Mouse (Mus musculus) T-helper 1 cell (primary cell): Measurements from ENCODE around the gene Ntn3.

ENCODE experiments used
- in situ Hi-C: fragments of 300-600 bp; cut with MboI, MseI; formaldehyde crosslinking; loops from one replicate; pipeline ENCODE4 v1.15.1; 2025; ENCODE audit warnings: high pct_unique_total_duplicates

Gene Ntn3

DNA sequence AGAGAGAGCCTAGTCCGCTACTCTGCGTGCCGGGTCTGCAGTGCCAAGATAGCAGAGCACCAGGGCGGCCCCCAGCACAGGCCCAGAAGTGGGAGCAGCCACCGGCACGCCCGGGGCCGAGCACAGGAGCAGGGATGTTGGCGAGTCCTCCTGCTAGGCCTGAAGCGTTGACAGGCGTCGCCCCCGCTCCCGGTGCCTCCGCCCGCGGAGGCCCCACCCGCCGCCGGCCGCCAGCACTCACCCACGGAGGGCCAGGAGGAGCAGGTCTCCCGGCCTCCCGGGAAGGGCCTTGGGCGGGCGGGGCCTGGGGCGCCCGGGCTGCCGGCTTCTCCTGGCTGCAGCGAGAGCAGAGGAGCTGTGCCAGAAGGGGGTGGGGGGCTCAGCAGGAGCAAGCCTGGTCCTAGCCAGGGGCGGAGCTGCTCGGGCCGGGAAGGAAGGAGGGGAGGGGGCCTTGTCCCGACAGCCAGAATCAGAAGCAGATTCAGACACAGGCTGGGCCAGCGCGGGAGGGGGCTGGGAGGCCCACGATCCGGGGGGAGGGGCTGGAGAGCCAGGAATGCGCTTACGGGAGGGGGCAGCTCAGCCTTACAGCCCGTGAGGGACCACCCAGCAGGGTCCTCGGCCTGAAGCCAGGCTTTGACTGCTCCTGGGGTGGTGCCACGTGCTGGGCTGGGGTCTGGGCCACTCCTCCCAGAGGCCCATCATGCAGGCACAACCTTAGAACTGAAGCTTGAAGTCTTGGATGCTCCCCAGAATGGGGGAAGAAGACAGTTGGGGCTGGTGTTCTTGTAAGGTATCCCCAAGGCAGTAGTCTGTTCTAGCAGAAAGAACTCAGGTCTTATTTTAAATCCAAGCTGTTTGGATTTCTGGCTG is at the start of gene Ntn3:
Gene Ntn3 (minus strand): TSS at position 489 of the 873 bp plus-strand sequence.
- in situ Hi-C loops: no loop called here

DNA sequence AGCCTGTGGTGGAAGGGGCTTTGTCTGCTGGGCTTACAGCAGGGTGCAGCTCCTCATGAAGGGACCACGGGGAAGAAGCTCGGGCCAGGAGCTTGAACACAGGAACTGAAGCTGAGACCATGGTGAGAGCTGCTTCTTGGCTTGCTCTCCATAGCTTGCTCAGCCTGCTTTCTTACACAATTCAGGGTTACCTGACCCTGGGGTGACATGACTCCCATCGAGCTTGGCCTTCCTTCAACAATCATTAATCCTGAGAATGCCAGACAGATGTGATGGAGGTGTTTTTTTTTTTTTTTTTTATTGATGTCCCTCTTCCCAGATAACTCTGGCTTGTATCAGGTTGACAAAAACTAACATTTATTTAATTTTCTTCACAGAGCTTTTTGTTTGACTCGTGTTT is 49.6 kb upstream of the Ntn3 start:
- in situ Hi-C loops: no loop called here

DNA sequence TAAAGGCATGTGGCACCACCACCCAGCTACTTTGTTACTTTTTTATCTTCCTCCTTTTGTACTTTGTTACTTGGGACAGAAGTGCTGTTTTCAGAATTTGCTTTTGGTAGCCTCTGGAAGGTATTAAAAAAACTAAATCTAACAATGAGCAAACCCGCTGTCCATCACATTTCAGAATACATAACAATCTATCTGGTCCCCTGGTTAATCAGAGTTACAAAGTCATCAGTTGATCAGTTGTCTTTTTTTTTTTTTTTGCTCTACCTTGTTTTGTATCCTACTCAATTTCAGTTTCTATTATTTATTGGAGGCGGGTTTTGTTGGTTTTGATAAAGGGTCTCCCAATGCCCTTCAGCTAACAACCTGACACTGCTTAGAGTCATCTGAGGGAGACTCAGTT is 43.0 kb upstream of the Ntn3 start:
- in situ Hi-C loops: no loop called here

- in situ Hi-C loops: no loop called here
Observed at GRCm38 (mm10) chr17:24251320-24252069, 42.2 kb upstream of the Ntn3 start, which contains the start of gene Ccnf. Gene Ccnf, minus strand, starts transcription at chr17:24251484.

GRCm38 (mm10) chr17:24250988-24251319 is 41.6 kb upstream of the Ntn3 start:
- in situ Hi-C loops: no loop called here

DNA sequence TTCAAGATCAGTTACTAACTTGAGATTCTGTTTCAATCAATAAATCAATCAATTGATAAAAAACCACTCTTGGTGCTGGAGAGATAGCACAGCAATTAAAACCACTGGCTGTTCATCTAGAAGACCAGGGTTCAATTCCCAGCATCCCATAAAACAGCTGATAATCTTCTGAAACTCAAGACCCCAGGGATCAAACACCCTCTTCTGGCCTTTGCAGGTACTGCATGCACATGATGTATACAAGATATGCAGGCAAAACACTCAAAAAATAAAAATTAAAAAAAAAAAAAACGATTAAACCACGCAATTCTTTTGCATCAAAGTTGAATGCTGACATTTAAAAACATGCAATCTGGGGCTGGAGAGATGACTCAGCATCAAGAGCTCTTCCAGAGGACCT is 39.3 kb upstream of the Ntn3 start:
- in situ Hi-C loops: no loop called here

- in situ Hi-C loops: no loop called here
Observed at GRCm38 (mm10) chr17:24244061-24244460, 34.7 kb upstream of the Ntn3 start.

GRCm38 (mm10) chr17:24243311-24243969 is 34.1 kb upstream of the Ntn3 start:
- in situ Hi-C loops: no loop called here

- in situ Hi-C loops: no loop called here
Observed at GRCm38 (mm10) chr17:24236921-24237320, 27.6 kb upstream of the Ntn3 start.

DNA sequence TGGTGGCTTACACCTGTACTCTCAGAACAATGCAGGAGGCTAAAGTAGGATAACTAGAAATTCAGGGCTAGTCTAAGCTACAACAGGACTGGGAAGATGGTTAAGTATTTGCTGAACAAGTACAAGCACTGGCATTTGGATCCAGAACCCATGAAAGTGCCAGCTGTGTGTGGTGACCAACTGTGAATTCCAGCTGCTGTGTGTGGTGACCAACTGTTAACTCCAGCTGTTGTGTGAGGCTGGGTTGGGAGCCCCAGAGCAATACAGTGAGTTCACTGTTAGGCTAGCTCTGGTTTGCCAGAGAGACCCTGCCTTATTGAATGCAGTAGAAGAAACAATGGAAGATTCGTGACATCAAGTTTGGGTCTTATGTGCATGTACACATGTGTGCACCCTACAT is 27.1 kb upstream of the Ntn3 start:
- in situ Hi-C loops: no loop called here

DNA sequence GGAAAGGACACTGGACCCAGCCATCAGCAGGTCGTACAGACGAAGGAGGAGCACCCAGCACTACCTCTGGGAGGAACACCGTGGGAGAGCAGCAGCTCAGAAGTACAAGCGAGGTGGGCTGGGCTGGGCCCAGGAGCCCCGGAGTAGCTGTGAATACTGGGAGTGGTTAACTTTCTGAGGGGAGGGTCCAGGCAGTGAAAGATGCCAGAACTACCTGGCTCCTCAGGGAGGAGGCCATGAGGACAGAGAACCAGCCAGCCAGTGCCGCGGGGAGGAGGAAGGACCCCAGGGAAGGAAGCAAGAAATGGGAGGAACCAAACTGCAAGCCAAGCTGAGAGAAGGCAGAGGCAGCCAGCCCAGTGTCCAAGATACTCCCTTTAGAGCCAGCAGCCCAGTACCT is 18.6 kb upstream of the Ntn3 start:
- in situ Hi-C loops: no loop called here

- in situ Hi-C loops: no loop called here
Observed at GRCm38 (mm10) chr17:24226721-24227120, 17.4 kb upstream of the Ntn3 start.

DNA sequence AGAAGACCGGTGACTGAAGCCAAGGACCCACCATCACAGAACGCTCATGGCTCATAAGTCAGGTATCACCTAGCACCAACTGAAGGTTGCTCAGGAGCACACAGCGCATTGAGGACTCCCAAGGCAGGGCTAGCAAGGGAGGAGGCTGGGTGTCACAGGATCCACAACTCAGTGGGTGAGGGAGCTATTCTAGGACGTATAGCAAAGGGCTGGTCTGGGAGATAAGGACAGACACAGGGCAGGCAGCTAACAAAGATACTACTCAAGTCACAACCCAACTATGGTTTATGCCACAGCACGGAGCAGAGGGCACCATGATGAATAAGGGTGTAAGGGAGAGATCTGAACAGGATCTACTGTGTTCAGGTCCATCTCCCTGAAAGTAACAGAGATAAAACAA is 16.5 kb upstream of the Ntn3 start:
- in situ Hi-C loops: no loop called here

GRCm38 (mm10) chr17:24224741-24225140 is 15.4 kb upstream of the Ntn3 start:
- in situ Hi-C loops: no loop called here

GRCm38 (mm10) chr17:24223513-24223912 is 14.2 kb upstream of the Ntn3 start:
- in situ Hi-C loops: no loop called here

GRCm38 (mm10) chr17:24222653-24223052 is 13.3 kb upstream of the Ntn3 start:
- in situ Hi-C loops: no loop called here

DNA sequence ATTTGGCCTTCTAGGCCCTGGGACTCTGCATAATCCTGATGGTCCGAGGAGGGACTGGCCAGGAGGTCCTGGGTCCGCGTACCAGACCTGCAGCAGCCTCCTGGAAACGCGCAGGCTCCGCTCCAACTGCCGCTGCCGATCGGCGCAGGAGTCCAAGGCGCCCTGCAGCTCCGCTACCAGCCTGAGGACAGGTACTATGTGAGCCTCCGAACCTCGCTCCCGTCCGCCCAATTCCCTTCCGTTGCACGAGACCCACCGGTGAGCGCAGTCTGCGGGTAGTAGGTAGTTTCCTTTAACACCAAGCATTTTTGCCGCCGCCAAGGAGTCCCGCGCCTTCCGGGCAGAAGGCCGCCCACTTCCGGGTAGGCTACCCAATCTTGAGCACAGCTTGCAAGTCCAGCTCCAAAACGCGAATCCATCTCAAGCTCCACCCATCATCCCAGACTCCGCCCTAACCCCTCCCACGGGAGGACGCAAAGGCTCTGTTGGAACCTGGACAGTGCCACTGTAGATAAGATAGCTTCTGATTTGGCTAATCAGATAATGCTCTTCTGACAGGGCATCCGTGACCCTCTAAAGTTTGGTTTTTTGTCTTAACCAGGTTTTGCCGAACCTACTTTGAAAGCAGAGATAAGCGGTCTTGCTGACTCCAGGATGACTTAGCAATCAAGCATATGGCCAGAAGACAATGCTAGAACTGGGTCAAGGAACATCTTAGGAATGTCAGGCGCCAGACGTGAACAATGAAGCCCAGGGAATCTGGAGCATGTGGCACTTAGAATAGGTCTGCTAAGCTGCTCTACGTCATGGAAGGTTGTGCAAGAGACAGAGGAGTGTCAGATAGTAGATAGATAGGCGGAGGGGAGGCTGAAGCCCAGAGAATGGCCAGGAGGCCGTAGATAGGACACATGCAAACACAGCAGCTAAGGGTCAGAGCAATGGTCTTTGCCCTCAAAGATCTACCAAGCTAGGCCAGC is 11.4 kb upstream of the Ntn3 start, which contains the start of gene Tedc2:
Gene Tedc2 (minus strand): TSS at position 417 of the 977 bp plus-strand sequence.
- in situ Hi-C loops: no loop called here

- in situ Hi-C loops: no loop called here
Observed at GRCm38 (mm10) chr17:24216836-24217235, 7.5 kb upstream of the Ntn3 start.

DNA sequence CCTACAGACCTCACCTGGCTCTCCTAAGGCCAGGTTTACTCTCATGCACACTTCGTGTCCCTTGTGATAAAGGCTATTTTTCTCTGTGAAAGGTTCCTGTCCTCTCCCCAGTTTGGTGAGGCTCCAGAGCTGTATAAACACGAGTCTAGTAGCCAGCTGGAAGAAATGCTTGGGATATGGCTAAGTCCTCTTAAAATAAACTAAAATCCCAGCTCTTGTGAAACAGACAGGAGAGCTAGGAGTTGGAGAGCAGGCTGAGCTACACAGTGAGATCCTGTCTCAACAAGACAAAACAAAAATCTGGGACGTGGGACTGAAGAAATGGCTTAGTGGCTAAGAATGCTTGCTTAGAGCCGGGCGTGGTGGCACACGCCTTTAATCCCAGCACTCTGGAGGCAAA is 3.9 kb upstream of the Ntn3 start:
- in situ Hi-C loops: no loop called here

DNA sequence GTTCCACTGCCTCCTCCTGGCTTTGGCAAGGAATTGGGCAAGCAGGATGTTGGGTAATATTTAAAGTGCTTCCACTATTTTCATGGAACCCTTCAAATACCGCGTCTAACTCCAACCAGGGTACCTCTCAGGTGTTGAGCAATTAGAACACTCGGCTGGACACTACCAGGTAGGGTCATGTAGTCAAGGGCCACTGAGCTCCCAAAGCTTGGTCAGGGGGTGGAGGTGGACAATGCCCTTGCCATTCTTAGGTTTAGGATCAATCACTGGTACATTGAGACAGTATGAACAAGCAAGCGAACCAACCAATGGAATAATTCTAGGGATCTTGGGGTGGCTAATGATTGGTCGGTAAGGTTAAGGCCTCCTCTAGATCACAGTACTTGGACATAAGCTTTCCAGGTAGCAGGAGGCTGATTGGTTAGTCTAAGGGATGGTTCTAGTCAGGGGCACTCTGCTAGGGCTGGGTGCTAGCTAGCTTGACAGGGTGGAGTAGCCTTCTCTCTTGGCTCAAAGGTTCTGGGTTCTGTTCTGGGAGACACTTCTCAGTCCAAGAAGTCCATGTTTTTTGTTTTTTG is 3.2 kb upstream of the Ntn3 start:
- in situ Hi-C loops: no loop called here
